Mouse (Mus musculus) bone marrow, adult 2 months (tissue): ENCODE data around the gene Tppp.

Experiments
- CTCF ChIP-seq: fragments of 200-500 bp; IDR thresholded peaks from 2 replicates; pipeline ENCODE4 v1.5.1; 2011; ENCODE audit warnings: low read length, control low read depth; ENCODE audit not compliant: control insufficient read depth, insufficient read depth
- POLR2A ChIP-seq: fragments of 200-500 bp; IDR thresholded peaks from 2 replicates; pipeline ENCODE4 v1.6.1; 2011; ENCODE audit warnings: low read depth, mild to moderate bottlenecking, control low read depth, low read length, borderline replicate concordance; ENCODE audit not compliant: control insufficient read depth

DNA sequence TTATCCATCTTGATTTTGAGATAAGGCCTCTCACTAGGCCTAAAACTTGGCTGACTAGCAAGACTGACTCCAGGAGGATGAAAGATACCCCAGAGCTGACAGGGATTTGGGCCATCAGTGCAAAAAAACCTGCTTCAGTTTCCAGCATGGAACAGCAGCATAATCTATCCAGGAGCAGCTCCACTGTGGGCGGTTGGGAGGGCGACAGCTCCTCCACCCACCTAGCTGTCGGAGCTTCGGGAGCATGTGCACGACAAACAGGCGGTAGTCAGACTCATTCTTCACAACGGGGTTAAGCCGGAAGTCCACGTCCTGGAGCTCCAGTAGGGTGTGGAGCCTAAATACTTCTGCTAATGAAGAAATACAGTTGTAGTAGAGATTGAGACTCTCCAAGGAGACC lies 48.9 kb downstream of the Tppp start:
- no peak for TF ChIP-seq CTCF
- TF ChIP-seq POLR2A: no peak
